Mouse (Mus musculus): Measurements from ENCODE around the gene Rab23.

Gene Rab23

GRCm38 (mm10) chr1:33719733-33720225, at the start of gene Rab23:
Gene Rab23 (plus strand): TSS chr1:33719887.
- DNase-seq = peak; percentile 72 to 76

- DNase-seq = peak; percentile 28 to 48
Observed at GRCm38 (mm10) chr1:33670164-33670616, 49.5 kb upstream of the Rab23 start.

- no peak for DNase-seq
Observed at GRCm38 (mm10) chr1:33671441-33671840, 48.2 kb upstream of the Rab23 start.

- no peak for DNase-seq
Observed at GRCm38 (mm10) chr1:33672083-33672482, 47.6 kb upstream of the Rab23 start.

GRCm38 (mm10) chr1:33672514-33672913, 47.2 kb upstream of the Rab23 start:
- DNase-seq = peak in 1 of 2 experiments; percentile 32

GRCm38 (mm10) chr1:33673158-33673960, 46.3 kb upstream of the Rab23 start:
- no peak for DNase-seq

- DNase-seq = no peak
Observed at GRCm38 (mm10) chr1:33680435-33680834, 39.3 kb upstream of the Rab23 start.

GRCm38 (mm10) chr1:33680890-33681289, 38.8 kb upstream of the Rab23 start:
- DNase-seq = peak in 1 of 2 experiments; percentile 47

GRCm38 (mm10) chr1:33684459-33684858, 35.2 kb upstream of the Rab23 start:
- peak in 1 of 2 experiments; percentile 51 for DNase-seq

- no peak for DNase-seq
Observed at GRCm38 (mm10) chr1:33688810-33689209, 30.9 kb upstream of the Rab23 start.

GRCm38 (mm10) chr1:33689446-33690086, 30.1 kb upstream of the Rab23 start:
- no peak for DNase-seq

- DNase-seq = no peak
Observed at GRCm38 (mm10) chr1:33690087-33690448, 29.6 kb upstream of the Rab23 start.

GRCm38 (mm10) chr1:33693893-33694292, 25.8 kb upstream of the Rab23 start:
- no peak for DNase-seq

GRCm38 (mm10) chr1:33696016-33696415, 23.7 kb upstream of the Rab23 start:
- DNase-seq = no peak

GRCm38 (mm10) chr1:33701244-33701643, 18.4 kb upstream of the Rab23 start:
- DNase-seq = no peak

GRCm38 (mm10) chr1:33709615-33710014, 10.1 kb upstream of the Rab23 start:
- no peak for DNase-seq

GRCm38 (mm10) chr1:33712026-33712425, 7.7 kb upstream of the Rab23 start:
- no peak for DNase-seq

GRCm38 (mm10) chr1:33714796-33715195, 4.9 kb upstream of the Rab23 start:
- no peak for DNase-seq

GRCm38 (mm10) chr1:33717636-33718035, 2.1 kb upstream of the Rab23 start:
- no peak for DNase-seq

- DNase-seq = no peak
Observed at GRCm38 (mm10) chr1:33720231-33720630, 544 bp downstream of the Rab23 start.

GRCm38 (mm10) chr1:33721020-33721419, 1.3 kb downstream of the Rab23 start:
- DNase-seq = no peak

- no peak for DNase-seq
Observed at GRCm38 (mm10) chr1:33724516-33724915, 4.8 kb downstream of the Rab23 start.

- no peak for DNase-seq
Observed at GRCm38 (mm10) chr1:33725086-33725485, 5.4 kb downstream of the Rab23 start.

- DNase-seq = no peak
Observed at GRCm38 (mm10) chr1:33733044-33733443, 13.4 kb downstream of the Rab23 start.

Data from kidney, adult 8-10 months (tissue).